Mouse (Mus musculus) left cerebral cortex, adult 8-10 months (tissue): Measurements from ENCODE around the gene Parp11. TPM values are rescaled to one million over a fixed set of nuclear protein-coding genes. Genes with fewer than 3 reads are reported as not detected.

Experiments
- DNase-seq, 2 experiments: peaks; one replicate each; pipeline ENCODE4 v3.0.0; 2022; ENCODE audit warnings: low spot score in 2 of 2
- total RNA-seq, 4 experiments: library from RNA; stranded (reverse); gene quantifications; 2 replicates each; pipeline ENCODE4 v1.2.4; 2022

Gene Parp11
- total RNA-seq: 10 to 100 TPM; 26.2 to 39.0 (median 35.6) TPM

GRCm38 (mm10) chr6:127446436-127446890 lies at the start of gene Parp11:
Gene Parp11, plus strand, starts transcription at chr6:127446840.
- DNase-seq: peak; percentile 31 to 71

- no peak for DNase-seq
These were observed 48.6 kb upstream of the Parp11 start for GRCm38 (mm10) chr6:127398073-127398472.

GRCm38 (mm10) chr6:127401419-127401818 lies 45.2 kb upstream of the Parp11 start:
- no peak for DNase-seq

GRCm38 (mm10) chr6:127404070-127404810 lies 42.4 kb upstream of the Parp11 start:
- DNase-seq: peak; percentile 14 to 17

GRCm38 (mm10) chr6:127405682-127406081 lies 41.0 kb upstream of the Parp11 start:
- peak in 1 of 2 experiments; percentile 41 for DNase-seq

- DNase-seq: no peak
These were observed 38.9 kb upstream of the Parp11 start for GRCm38 (mm10) chr6:127407742-127408141.

GRCm38 (mm10) chr6:127417525-127418184 lies 29.0 kb upstream of the Parp11 start:
- no peak for DNase-seq

- no peak for DNase-seq
These were observed 28.3 kb upstream of the Parp11 start for GRCm38 (mm10) chr6:127418322-127418721.

GRCm38 (mm10) chr6:127420115-127420514 lies 26.5 kb upstream of the Parp11 start:
- DNase-seq: no peak

GRCm38 (mm10) chr6:127425095-127425494 lies 21.5 kb upstream of the Parp11 start:
- DNase-seq: no peak

- no peak for DNase-seq
These were observed 15.9 kb upstream of the Parp11 start for GRCm38 (mm10) chr6:127430716-127431115.

GRCm38 (mm10) chr6:127431196-127431766 lies 15.4 kb upstream of the Parp11 start:
- no peak for DNase-seq

GRCm38 (mm10) chr6:127433886-127434647 lies 12.6 kb upstream of the Parp11 start:
- no peak for DNase-seq

GRCm38 (mm10) chr6:127434648-127434984 lies 12.0 kb upstream of the Parp11 start:
- no peak for DNase-seq

GRCm38 (mm10) chr6:127439063-127439462 lies 7.6 kb upstream of the Parp11 start:
- DNase-seq: no peak

- DNase-seq: no peak
These were observed 7.0 kb upstream of the Parp11 start for GRCm38 (mm10) chr6:127439540-127440195.

- peak; percentile 12 to 37 for DNase-seq
These were observed 6.1 kb upstream of the Parp11 start for GRCm38 (mm10) chr6:127440416-127441104.

- no peak for DNase-seq
These were observed 4.1 kb upstream of the Parp11 start for GRCm38 (mm10) chr6:127442584-127442983.

GRCm38 (mm10) chr6:127443910-127444309 lies 2.7 kb upstream of the Parp11 start:
- no peak for DNase-seq

- no peak for DNase-seq
These were observed 2.2 kb upstream of the Parp11 start for GRCm38 (mm10) chr6:127444466-127444865.
